Mouse (Mus musculus): ENCODE measurements around the gene Trappc6b.

- TF ChIP-seq CTCF (IDR thresholded peaks at IDR 0.05; ENCODE audit: control insufficient read depth, insufficient read depth, insufficient read length) (no peak), MAX (IDR thresholded peaks at IDR 0.05) (no peak), USF1 (IDR thresholded peaks at IDR 0.05; ENCODE audit: low read depth) (no peak), FOSL1 (IDR thresholded peaks at IDR 0.05; ENCODE audit: insufficient read depth, low read length, poor library complexity, severe bottlenecking) (no peak)
Observed at GRCm38 (mm10) chr12:59052470-59052869, 8.8 kb downstream of the Trappc6b start.

All from C2C12 (cell line).